Mouse (Mus musculus) adrenal gland, postnatal 14 days (tissue): Measurements from ENCODE around the gene Socs5. TPM values are rescaled to one million over a fixed set of nuclear protein-coding genes. Genes with fewer than 3 reads are reported as not detected.
A peak's percentile ranks its signal among the peaks of the same experiment; 100 is the strongest.
"Not testable (repeated sequence)": the region's sequence is repeated elsewhere in the genome, so short reads cannot be mapped to it uniquely, and the experiment has no call there.

ENCODE experiments used
- DNase-seq: peaks from one replicate; pipeline ENCODE4 v3.0.0; 2021; ENCODE audit warnings: mixed read lengths
- long read RNA-seq, 2 experiments: library from polyadenylated mRNA; stranded (forward); transcript quantifications; one replicate each; pipeline ENCODE4 v2.0.0; 2021
- total RNA-seq: library from RNA; stranded (reverse); gene quantifications from 2 replicates; pipeline ENCODE4 v1.2.3, GENCODE M21; 2021

Socs5 gene
- total RNA-seq = 58.9 and 60.7 TPM in 2 replicates
- long read RNA-seq, experiment 1, transcript Socs5-203 (2 exons, 978 nt) = major isoform, 8 of 21 reads
- long read RNA-seq, experiment 1, partial matches to known transcripts = 0 of 21 reads
- long read RNA-seq, experiment 1, other reads (novel, unspliced or antisense) = 13 of 21 reads
- long read RNA-seq, experiment 2, full-length matches to known transcripts = 8 of 18 reads
- long read RNA-seq, experiment 2, partial matches to known transcripts = 1 of 18 reads
- long read RNA-seq, experiment 2, other reads (novel, unspliced or antisense) = 9 of 18 reads

- DNase-seq = no peak
These were observed at the start of gene Socs5 for GRCm38 (mm10) chr17:87107623-87108221. Socs5 (plus strand) TSS chr17:87107679.

GRCm38 (mm10) chr17:87062639-87063038, 44.8 kb upstream of the Socs5 start:
- DNase-seq = peak; percentile 31

GRCm38 (mm10) chr17:87063461-87063860, 44.0 kb upstream of the Socs5 start:
- DNase-seq = no peak

GRCm38 (mm10) chr17:87063969-87064368, 43.5 kb upstream of the Socs5 start:
- no peak for DNase-seq

GRCm38 (mm10) chr17:87068997-87069396, 38.5 kb upstream of the Socs5 start:
- DNase-seq = peak; percentile 19

GRCm38 (mm10) chr17:87072183-87072582, 35.3 kb upstream of the Socs5 start:
- not testable (repeated sequence) for DNase-seq

- DNase-seq = peak; percentile 34
These were observed 34.6 kb upstream of the Socs5 start for GRCm38 (mm10) chr17:87072766-87073440.

GRCm38 (mm10) chr17:87073470-87073869, 34.0 kb upstream of the Socs5 start:
- no peak for DNase-seq

- not testable (repeated sequence) for DNase-seq
These were observed 29.3 kb upstream of the Socs5 start for GRCm38 (mm10) chr17:87078217-87078616.

GRCm38 (mm10) chr17:87080724-87081123, 26.8 kb upstream of the Socs5 start:
- no peak for DNase-seq

GRCm38 (mm10) chr17:87082547-87082946, 24.9 kb upstream of the Socs5 start:
- DNase-seq = no peak

- DNase-seq = no peak
These were observed 23.8 kb upstream of the Socs5 start for GRCm38 (mm10) chr17:87083671-87084070.

GRCm38 (mm10) chr17:87085726-87086125, 21.8 kb upstream of the Socs5 start:
- peak; percentile 65 for DNase-seq

- DNase-seq = no peak
These were observed 18.2 kb upstream of the Socs5 start for GRCm38 (mm10) chr17:87089296-87089695.

- DNase-seq = no peak
These were observed 14.4 kb upstream of the Socs5 start for GRCm38 (mm10) chr17:87093061-87093460.

- no peak for DNase-seq
These were observed 10.5 kb upstream of the Socs5 start for GRCm38 (mm10) chr17:87096951-87097350.

- no peak for DNase-seq
These were observed 9.9 kb upstream of the Socs5 start for GRCm38 (mm10) chr17:87097576-87097975.

GRCm38 (mm10) chr17:87100947-87101346, 6.5 kb upstream of the Socs5 start:
- no peak for DNase-seq

GRCm38 (mm10) chr17:87102636-87103035, 4.8 kb upstream of the Socs5 start:
- DNase-seq = peak; percentile 75

- no peak for DNase-seq
These were observed 4.4 kb upstream of the Socs5 start for GRCm38 (mm10) chr17:87103060-87103459.

- no peak for DNase-seq
These were observed 3.2 kb upstream of the Socs5 start for GRCm38 (mm10) chr17:87104276-87104675.

GRCm38 (mm10) chr17:87105941-87106340, 1.5 kb upstream of the Socs5 start:
- DNase-seq = peak; percentile 37
